Mouse (Mus musculus): Measurements from ENCODE around the gene Ppm1n.

DNA sequence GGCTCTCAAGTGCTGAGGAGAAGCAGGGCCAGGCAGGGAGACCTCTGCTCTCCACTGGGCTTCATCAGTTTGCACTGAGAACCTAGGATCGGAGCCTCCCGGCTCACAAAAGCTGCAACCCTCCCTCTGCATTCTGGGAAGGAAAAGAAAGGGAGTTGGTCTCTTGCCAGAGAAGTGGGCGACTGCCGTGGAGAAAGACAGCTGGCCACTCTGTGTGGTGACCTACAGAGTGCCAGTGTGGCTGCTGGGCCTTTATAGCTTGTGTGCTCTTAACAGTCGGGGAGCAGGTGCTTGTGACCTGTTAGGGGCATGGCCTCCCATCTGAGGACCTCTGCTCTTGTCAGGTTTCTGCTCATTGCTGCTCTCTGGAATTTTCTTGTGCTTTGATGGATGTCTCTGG is 36.0 kb downstream of the Ppm1n start:
- TF ChIP-seq POLR2A (IDR thresholded peaks at IDR 0.05; ENCODE audit: extremely low read depth, insufficient read depth, low read length) (no peak), CTCF (IDR thresholded peaks at IDR 0.05; ENCODE audit: low read depth, low read length) (no peak)
